Mouse (Mus musculus) limb, embryonic 11.5 days (tissue): ENCODE results near the gene 3110001I22Rik. TPM values are rescaled to one million over a fixed set of nuclear protein-coding genes. Genes with fewer than 3 reads are reported as not detected.

ENCODE experiments used
- ATAC-seq: fragments of 200-750 bp; cut with Nextera tagmentation; 2 replicates; pipeline ENCODE4 v1.8.0; 2017; ENCODE audit warnings: low read depth; ENCODE audit not compliant: insufficient number of reproducible peaks, low FRiP score, low TSS enrichment
- DNase-seq: peaks from one replicate; pipeline ENCODE4 v3.0.0-alpha.2; 2015; ENCODE audit warnings: low spot score
- H3K27ac ChIP-seq: fragments of 300-500 bp; sonication (generic); replicated peaks from 2 replicates; pipeline ENCODE4 v1.5.1; 2014; ENCODE audit warnings: low read depth, mild to moderate bottlenecking, low read length
- H3K27me3 ChIP-seq: fragments of 300-500 bp; sonication (generic); 2 replicates; pipeline ENCODE4 v1.6.1; 2014; ENCODE audit warnings: mild to moderate bottlenecking, low read length, mixed read lengths; ENCODE audit not compliant: control insufficient read depth, insufficient read depth
- H3K36me3 ChIP-seq: fragments of 300-500 bp; sonication (generic); 2 replicates; pipeline ENCODE4 v1.6.1; 2014; ENCODE audit warnings: mild to moderate bottlenecking, low read length, moderate library complexity, mixed read lengths; ENCODE audit not compliant: control insufficient read depth, insufficient read depth
- H3K4me1 ChIP-seq: fragments of 300-500 bp; sonication (generic); 2 replicates; pipeline ENCODE4 v1.6.1; 2014; ENCODE audit warnings: low read length, mixed read lengths; ENCODE audit not compliant: control insufficient read depth, insufficient read depth
- H3K4me2 ChIP-seq: fragments of 300-500 bp; sonication (generic); 2 replicates; pipeline ENCODE4 v1.6.1; 2014; ENCODE audit warnings: low read depth, mild to moderate bottlenecking, moderate library complexity; ENCODE audit not compliant: severe bottlenecking
- H3K4me3 ChIP-seq: fragments of 300-500 bp; sonication (generic); 2 replicates; pipeline ENCODE4 v1.5.1; 2014; ENCODE audit warnings: low read depth, low read length
- H3K9ac ChIP-seq: fragments of 300-500 bp; sonication (generic); 2 replicates; pipeline ENCODE4 v1.6.1; 2014; ENCODE audit warnings: mild to moderate bottlenecking, low read length
- H3K9me3 ChIP-seq: fragments of 300-500 bp; sonication (generic); 2 replicates; pipeline ENCODE4 v1.6.1; 2016; ENCODE audit warnings: low read length; ENCODE audit not compliant: control insufficient read depth
- WGBS: fragments of 180-500 bp; shearing (Covaris S2); extraction: QIAGEN DNeasy Blood & Tissue Kit; methylation state at CpG from one replicate; pipeline ENCODE4 v1.1.7; 2014; 5-methylcytosine and 5-hydroxymethylcytosine counted together
- polyA plus RNA-seq: library from polyadenylated mRNA; unstranded; fragments of >200 nt; fragmentation: Nextera tagmentation; extraction: Ambion mirVana; gene quantifications from 2 replicates; pipeline ENCODE4 v1.2.1, GENCODE M21; 2014

The 3110001I22Rik gene
- polyA plus RNA-seq, 1 experiment from 2014 or later = 9.9 TPM

GRCm38 (mm10) chr16:13678601-13679319 lies 7.0 kb downstream of the 3110001I22Rik start:
- no peak overlapping the region for H3K27ac ChIP-seq
- no peak for DNase-seq
- H3K9ac ChIP-seq = no peak overlapping the region
- no peaks in the 10 kb centered on the region for H3K27me3 ChIP-seq
- H3K4me3 ChIP-seq = no peak overlapping the region
- 96% methylated on average over 3 of the region's 3 CpGs for WGBS
- no peaks in the 10 kb centered on the region for H3K9me3 ChIP-seq
- ATAC-seq = no peak
- no peak overlapping the region for H3K4me2 ChIP-seq
- no peaks in the 10 kb centered on the region for H3K4me1 ChIP-seq
- peaks cover 2% of the 10 kb centered on the region; the same call in 1 of the 2 replicates for H3K36me3 ChIP-seq

- 88% methylated on average over 7 of the region's 7 CpGs for WGBS
- H3K4me1 ChIP-seq = no peaks in the 10 kb centered on the region
- H3K4me3 ChIP-seq = no peak overlapping the region
- DNase-seq = no peak
- no peak overlapping the region for H3K9ac ChIP-seq
- H3K4me2 ChIP-seq = no peak overlapping the region
- no peaks in the 10 kb centered on the region for H3K27me3 ChIP-seq
- H3K9me3 ChIP-seq = no peaks in the 10 kb centered on the region
- peaks cover 10% of the 10 kb centered on the region; the same call in 1 of the 2 replicates for H3K36me3 ChIP-seq
- ATAC-seq = no peak
- no peak overlapping the region for H3K27ac ChIP-seq
These were observed 27.3 kb downstream of the 3110001I22Rik start for GRCm38 (mm10) chr16:13698998-13699397.

- Histone ChIP-seq H3K9ac (no peak overlapping the region), H3K4me2 (no peak overlapping the region), H3K4me1 (no peaks in the 10 kb centered on the region), H3K27me3 (no peaks in the 10 kb centered on the region), H3K27ac (no peak overlapping the region), H3K4me3 (no peak overlapping the region), H3K36me3 (peaks cover 10% of the 10 kb centered on the region; the same call in 1 of the 2 replicates), H3K9me3 (no peaks in the 10 kb centered on the region)
- DNase-seq = no peak
- 93% methylated on average over 7 of the region's 7 CpGs for WGBS
- no peak for ATAC-seq
These were observed 30.5 kb downstream of the 3110001I22Rik start for GRCm38 (mm10) chr16:13702184-13702583.

- no peaks in the 10 kb centered on the region for H3K9me3 ChIP-seq
- H3K27ac ChIP-seq = no peak overlapping the region
- no peak for DNase-seq
- no peaks in the 10 kb centered on the region for H3K4me1 ChIP-seq
- H3K4me2 ChIP-seq = no peak overlapping the region
- peaks cover 2% of the 10 kb centered on the region; the same call in 1 of the 2 replicates for H3K36me3 ChIP-seq
- H3K9ac ChIP-seq = no peak overlapping the region
- no peaks in the 10 kb centered on the region for H3K27me3 ChIP-seq
- 93% methylated on average over 10 of the region's 10 CpGs for WGBS
- no peak for ATAC-seq
- H3K4me3 ChIP-seq = no peak overlapping the region
These were observed 32.9 kb downstream of the 3110001I22Rik start for GRCm38 (mm10) chr16:13704676-13705075.

- ATAC-seq (no peak), DNase-seq (no peak)
- no peaks in the 10 kb centered on the region for H3K27me3 ChIP-seq
- H3K9me3 ChIP-seq = no peaks in the 10 kb centered on the region
- no peak overlapping the region for H3K4me3 ChIP-seq
- H3K4me1 ChIP-seq = no peaks in the 10 kb centered on the region
- H3K27ac ChIP-seq = no peak overlapping the region
- no peaks in the 10 kb centered on the region for H3K36me3 ChIP-seq
- 84% methylated on average over 3 of the region's 3 CpGs for WGBS
- H3K9ac ChIP-seq = no peak overlapping the region
- no peak overlapping the region for H3K4me2 ChIP-seq
These were observed 43.2 kb downstream of the 3110001I22Rik start for GRCm38 (mm10) chr16:13714910-13715309.

- Histone ChIP-seq H3K4me3 (no peak overlapping the region), H3K9me3 (no peaks in the 10 kb centered on the region), H3K9ac (no peak overlapping the region), H3K27ac (no peak overlapping the region), H3K27me3 (no peaks in the 10 kb centered on the region), H3K36me3 (no peaks in the 10 kb centered on the region), H3K4me1 (no peaks in the 10 kb centered on the region), H3K4me2 (no peak overlapping the region)
- DNase-seq (no peak), ATAC-seq (no peak)
- 86% methylated on average over 2 of the region's 2 CpGs for WGBS
These were observed 45.3 kb downstream of the 3110001I22Rik start for GRCm38 (mm10) chr16:13716821-13717553.

GRCm38 (mm10) chr16:13722937-13723336 lies 51.2 kb downstream of the 3110001I22Rik start:
- H3K27me3 ChIP-seq = no peaks in the 10 kb centered on the region
- no peak for ATAC-seq
- H3K27ac ChIP-seq = no peak overlapping the region
- no peak overlapping the region for H3K4me2 ChIP-seq
- DNase-seq = no peak
- H3K36me3 ChIP-seq = no peaks in the 10 kb centered on the region
- H3K9ac ChIP-seq = no peak overlapping the region
- WGBS = 41% methylated on average over 10 of the region's 10 CpGs
- H3K4me3 ChIP-seq = no peak overlapping the region
- H3K9me3 ChIP-seq = no peaks in the 10 kb centered on the region
- H3K4me1 ChIP-seq = no peaks in the 10 kb centered on the region

GRCm38 (mm10) chr16:13727811-13728335 lies 56.1 kb downstream of the 3110001I22Rik start:
- Histone ChIP-seq H3K36me3 (no peaks in the 10 kb centered on the region), H3K9ac (no peak overlapping the region), H3K4me1 (no peaks in the 10 kb centered on the region), H3K27me3 (no peaks in the 10 kb centered on the region), H3K4me2 (no peak overlapping the region), H3K27ac (no peak overlapping the region), H3K9me3 (no peaks in the 10 kb centered on the region), H3K4me3 (no peak overlapping the region)
- no peak for ATAC-seq
- DNase-seq = no peak
- 81% methylated on average over 5 of the region's 5 CpGs for WGBS
